Mouse (Mus musculus) ES-Bruce4 (cell line): ENCODE measurements at regions not wholly inside any gene's neighbourhood (a gene's known extent, or its start where the extent isn't known, plus 50 kb on each side); places are given as distances from the start of the nearest gene placed in this dataset.

Experiments
- H3K27ac ChIP-seq: 2 replicates; pipeline ENCODE4 v1.5.1; 2012; ENCODE audit warnings: low read length, inconsistent platforms; ENCODE audit not compliant: insufficient read depth
- H3K27me3 ChIP-seq: 2 replicates; pipeline ENCODE4 v1.6.1; 2012; ENCODE audit warnings: mild to moderate bottlenecking, low read length, inconsistent platforms; ENCODE audit not compliant: control insufficient read depth, poor library complexity, insufficient read depth, severe bottlenecking
- H3K36me3 ChIP-seq: 2 replicates; pipeline ENCODE4 v1.6.1; 2012; ENCODE audit warnings: inconsistent platforms, mild to moderate bottlenecking, low read length, moderate library complexity; ENCODE audit not compliant: control insufficient read depth, poor library complexity, insufficient read depth, severe bottlenecking
- H3K4me1 ChIP-seq: one replicate; pipeline ENCODE4 v1.8.1; 2011; ENCODE audit warnings: low read length; ENCODE audit not compliant: control insufficient read depth, insufficient read depth
- H3K4me3 ChIP-seq: 2 replicates; pipeline ENCODE4 v1.5.1; 2011; ENCODE audit warnings: low read depth, mild to moderate bottlenecking, low read length
- H3K9ac ChIP-seq: 2 replicates; pipeline ENCODE4 v1.6.1; 2012; ENCODE audit warnings: low read depth, mild to moderate bottlenecking, inconsistent platforms; ENCODE audit not compliant: poor library complexity, severe bottlenecking
- H3K9me3 ChIP-seq: replicated peaks from 2 replicates; pipeline ENCODE4 v1.6.1; 2012; ENCODE audit warnings: mild to moderate bottlenecking, low read length, inconsistent platforms; ENCODE audit not compliant: control insufficient read depth, poor library complexity, insufficient read depth, severe bottlenecking
- CTCF ChIP-seq: IDR thresholded peaks from one replicate; pipeline ENCODE4 v1.8.1; 2011; ENCODE audit warnings: low read depth, low read length
- EP300 ChIP-seq: IDR thresholded peaks from 2 replicates; pipeline ENCODE4 v1.6.1; 2011; ENCODE audit warnings: low read depth, low read length; ENCODE audit not compliant: insufficient read depth
- POLR2A ChIP-seq: IDR thresholded peaks from one replicate; pipeline ENCODE4 v1.8.1; 2011; ENCODE audit warnings: low read length; ENCODE audit not compliant: insufficient read depth

DNA sequence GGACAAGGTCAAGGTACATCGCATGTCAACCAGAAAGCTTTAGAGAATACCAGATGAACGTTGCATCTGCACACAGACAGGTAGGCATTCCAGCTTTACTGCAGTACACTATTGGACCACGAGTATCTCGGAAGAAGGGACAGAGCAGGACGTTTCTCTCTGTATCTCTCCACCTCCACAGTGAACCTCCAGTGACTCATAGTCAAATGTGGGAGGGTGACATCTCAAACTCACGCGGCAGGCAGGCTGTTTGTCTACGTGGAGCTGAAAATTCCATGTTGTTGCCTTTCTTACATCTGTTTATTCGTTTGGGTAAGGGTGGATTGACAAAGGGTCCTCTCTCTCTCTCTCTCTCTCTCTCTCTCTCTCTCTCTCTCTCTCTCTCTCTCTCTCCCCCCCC is 463.6 kb downstream of the Kcnj2 start:
- H3K9ac ChIP-seq = no peak overlapping the region
- TF ChIP-seq EP300 (no peak), POLR2A (no peak), CTCF (no peak)
- no peaks in the 10 kb centered on the region for H3K9me3 ChIP-seq
- H3K4me3 ChIP-seq = no peak overlapping the region
- no peaks in the 10 kb centered on the region for H3K4me1 ChIP-seq
- no peak overlapping the region for H3K27ac ChIP-seq
- no peaks in the 10 kb centered on the region for H3K27me3 ChIP-seq
- no peaks in the 10 kb centered on the region for H3K36me3 ChIP-seq

DNA sequence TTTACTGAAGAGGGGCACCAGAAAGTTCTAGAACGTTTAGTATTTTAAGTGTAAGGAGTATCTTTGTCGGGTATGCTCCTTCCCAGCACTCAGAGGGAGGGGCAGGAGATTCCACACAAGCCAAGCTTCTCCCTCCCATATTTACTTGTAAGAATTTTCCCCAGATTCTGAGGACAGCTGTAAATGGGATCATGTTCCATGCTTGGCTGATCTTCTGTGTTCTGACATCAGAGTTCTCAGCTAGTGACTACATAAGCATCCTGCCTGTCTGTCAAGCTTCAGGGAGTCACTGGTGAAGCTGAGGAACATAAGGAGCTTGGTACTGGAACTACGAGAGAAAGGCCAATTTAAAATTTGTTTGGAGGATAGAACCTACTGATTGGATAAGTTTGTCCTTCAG is 464.9 kb downstream of the Kcnj2 start:
- Histone ChIP-seq H3K36me3 (no peaks in the 10 kb centered on the region), H3K9me3 (no peaks in the 10 kb centered on the region), H3K27ac (no peak overlapping the region), H3K4me3 (no peak overlapping the region), H3K4me1 (no peaks in the 10 kb centered on the region), H3K9ac (no peak overlapping the region), H3K27me3 (no peaks in the 10 kb centered on the region)
- TF ChIP-seq POLR2A = no peak

DNA sequence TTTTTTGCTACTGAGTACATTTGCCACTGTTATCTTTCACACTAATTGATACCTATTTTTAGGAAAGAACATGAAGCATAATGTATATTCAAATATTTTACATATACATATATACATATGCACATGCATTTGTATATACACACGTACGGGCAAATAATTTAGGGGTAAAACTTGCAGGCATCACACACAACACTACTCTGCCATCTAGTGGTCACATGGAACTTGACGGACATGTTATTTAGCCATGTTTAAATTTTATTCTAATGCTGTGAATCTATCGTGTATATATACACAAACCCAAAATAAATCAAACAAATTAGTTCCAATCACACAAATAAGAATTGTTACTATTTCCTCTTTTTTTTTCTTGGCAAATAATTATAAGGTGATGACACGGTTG is 466.5 kb downstream of the Kcnj2 start:
- Histone ChIP-seq H3K36me3 (no peaks in the 10 kb centered on the region), H3K4me3 (no peak overlapping the region), H3K27ac (no peak overlapping the region), H3K4me1 (no peaks in the 10 kb centered on the region), H3K9ac (no peak overlapping the region), H3K9me3 (no peaks in the 10 kb centered on the region), H3K27me3 (no peaks in the 10 kb centered on the region)
- TF ChIP-seq POLR2A (no peak), CTCF (peak; percentile 10), EP300 (no peak)

GRCm38 (mm10) chr11:111536040-111536836 is 470.3 kb downstream of the Kcnj2 start:
- no peaks in the 10 kb centered on the region for H3K9me3 ChIP-seq
- H3K4me3 ChIP-seq = no peak overlapping the region
- H3K4me1 ChIP-seq = no peaks in the 10 kb centered on the region
- no peaks in the 10 kb centered on the region for H3K27me3 ChIP-seq
- TF ChIP-seq CTCF = no peak
- TF ChIP-seq EP300 = no peak
- TF ChIP-seq POLR2A = no peak
- no peak overlapping the region for H3K27ac ChIP-seq
- no peaks in the 10 kb centered on the region for H3K36me3 ChIP-seq
- no peak overlapping the region for H3K9ac ChIP-seq

DNA sequence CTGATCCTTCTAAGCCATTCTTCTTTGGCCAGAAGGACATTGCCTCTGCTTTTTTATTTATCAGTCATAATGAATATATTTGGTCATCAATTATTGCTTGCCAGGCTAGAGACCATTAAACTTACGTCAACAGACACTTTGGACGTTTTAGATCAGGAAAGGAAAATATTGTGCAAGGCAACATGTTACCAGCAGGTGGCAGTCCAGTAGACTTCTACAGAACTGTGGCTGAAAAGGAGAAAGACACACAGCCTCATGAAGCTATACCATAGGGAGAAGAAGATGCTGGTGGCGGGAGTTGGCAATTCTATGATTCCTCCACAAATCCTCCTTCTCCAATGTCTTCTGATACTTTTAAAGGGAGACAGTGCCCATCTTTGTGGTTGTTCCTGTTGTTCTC is 471.7 kb downstream of the Kcnj2 start:
- Histone ChIP-seq H3K9me3 (no peaks in the 10 kb centered on the region), H3K27ac (no peak overlapping the region), H3K36me3 (no peaks in the 10 kb centered on the region), H3K27me3 (no peaks in the 10 kb centered on the region), H3K4me3 (no peak overlapping the region), H3K4me1 (no peaks in the 10 kb centered on the region), H3K9ac (no peak overlapping the region)
- TF ChIP-seq EP300 (no peak), POLR2A (no peak), CTCF (no peak)

GRCm38 (mm10) chr11:111539960-111540359 is 474.0 kb downstream of the Kcnj2 start:
- Histone ChIP-seq H3K9ac (no peak overlapping the region), H3K36me3 (no peaks in the 10 kb centered on the region), H3K4me3 (no peak overlapping the region), H3K27ac (no peak overlapping the region), H3K4me1 (no peaks in the 10 kb centered on the region), H3K27me3 (no peaks in the 10 kb centered on the region), H3K9me3 (no peaks in the 10 kb centered on the region)
- TF ChIP-seq CTCF (no peak), EP300 (no peak), POLR2A (no peak)
